Mouse (Mus musculus): ENCODE measurements around the gene Josd2.

DNA sequence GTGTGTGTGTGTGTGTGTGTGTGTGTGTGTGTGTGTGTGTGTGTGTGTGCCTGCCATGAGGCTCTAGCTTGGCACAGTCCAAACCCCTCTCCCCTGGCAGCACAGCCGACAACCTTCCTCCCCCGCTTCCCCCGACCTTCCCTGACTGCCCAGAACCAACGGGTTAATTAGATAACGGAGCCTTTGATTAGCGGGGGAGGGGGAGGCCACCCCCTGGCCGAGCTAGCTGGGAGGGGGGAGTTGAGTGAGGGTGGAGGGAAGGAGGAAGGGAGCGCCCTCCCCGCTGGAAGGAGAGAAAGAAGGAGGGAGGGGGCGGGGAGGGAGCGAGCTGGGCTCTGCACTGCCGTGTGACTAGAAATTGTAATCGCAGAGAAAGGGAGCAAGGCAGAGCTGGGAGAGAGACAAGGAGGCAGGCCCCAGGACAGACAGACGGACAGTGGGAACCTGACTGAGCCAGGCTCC lies 26.1 kb upstream of the Josd2 start:
- TF ChIP-seq POLR2A (IDR thresholded peaks at IDR 0.05; ENCODE audit: borderline replicate concordance, insufficient read depth, low read length) (peak; percentile 81; the same call in 1 of the 2 replicates), CTCF (IDR thresholded peaks at IDR 0.05; ENCODE audit: borderline replicate concordance, insufficient read depth, low read depth, low read length) (no peak)

Measured in cerebellum, adult 2 months (tissue).